Mouse (Mus musculus) brain, embryonic 14.5 days (tissue): Measurements from ENCODE around the gene Mios. TPM values are rescaled to one million over a fixed set of nuclear protein-coding genes. Genes with fewer than 3 reads are reported as not detected.
A peak's percentile ranks its signal among the peaks of the same experiment; 100 is the strongest.

Experiments used
- DNase-seq: peaks from one replicate; pipeline ENCODE4 v3.0.0-alpha.2; 2011; ENCODE audit warnings: low read depth
- CTCF ChIP-seq: fragments of 200-500 bp; IDR thresholded peaks from 2 replicates; pipeline ENCODE4 v1.5.1; 2012; ENCODE audit warnings: inconsistent platforms, mild to moderate bottlenecking, moderate library complexity, borderline replicate concordance; ENCODE audit not compliant: insufficient read depth, insufficient read length; ENCODE audit errors: extremely low read depth
- POLR2A ChIP-seq: fragments of 200-500 bp; IDR thresholded peaks from 2 replicates; pipeline ENCODE4 v1.6.1; 2012; ENCODE audit warnings: mild to moderate bottlenecking, inconsistent platforms, borderline replicate concordance; ENCODE audit not compliant: poor library complexity, insufficient read depth, insufficient read length, severe bottlenecking; ENCODE audit errors: extremely low read depth
- polyA plus RNA-seq: library from polyadenylated mRNA; depleted of rRNA; stranded (reverse); fragments of >200 nt; gene quantifications from 2 replicates; pipeline ENCODE4 v1.2.3, GENCODE M21; 2012; rRNA removed

Mios gene
- polyA plus RNA-seq, result 10.2 and 14.2 TPM in 2 replicates

DNA sequence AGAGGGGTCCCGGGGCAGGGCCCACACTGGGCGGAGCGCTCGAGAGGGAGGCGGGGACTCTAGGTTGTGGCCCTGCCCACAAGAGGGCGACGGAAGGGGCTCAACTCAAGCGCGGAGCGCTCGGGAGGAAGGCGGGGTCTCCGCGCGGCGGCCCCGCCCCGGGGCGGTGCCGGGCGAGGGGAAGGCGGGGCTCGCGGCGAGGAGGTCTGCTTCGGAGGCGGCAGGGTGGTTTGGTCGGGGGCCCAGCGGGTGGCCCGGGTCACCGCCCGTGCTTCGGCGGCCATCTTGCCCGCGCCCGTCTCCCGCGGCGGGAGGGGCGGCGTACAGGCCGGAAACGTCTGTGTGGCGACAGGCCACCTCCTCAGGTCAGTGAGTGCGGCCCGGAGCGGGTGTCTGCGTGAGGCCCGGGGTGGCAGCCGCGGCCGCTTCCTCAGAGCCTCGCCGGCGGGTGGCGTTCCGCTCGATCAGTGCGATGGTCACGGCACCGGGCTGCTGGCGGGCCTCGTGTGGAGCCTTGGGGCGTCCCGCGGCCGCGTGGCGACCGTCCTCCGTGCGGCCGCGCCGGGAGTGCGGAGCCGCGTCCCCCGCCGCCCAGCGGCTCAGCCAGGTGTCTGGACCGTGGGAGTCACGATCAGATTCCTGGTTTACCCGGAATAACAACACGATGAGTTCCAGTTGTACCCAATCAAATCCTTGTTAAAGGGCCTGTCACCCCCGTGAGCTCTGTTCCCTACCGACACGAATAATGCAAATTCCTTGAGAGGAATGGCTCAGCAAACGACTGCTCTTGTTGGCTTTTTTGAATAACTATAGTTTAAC is at the start of gene Mios:
Gene Mios, plus strand, starts transcription at position 176 of the 819 bp plus-strand sequence.
- TF ChIP-seq POLR2A, result peak; percentile 68; the same call in 1 of the 2 replicates
- peak; percentile 20; the same call in 1 of the 2 replicates for TF ChIP-seq CTCF
- DNase-seq, result peak; percentile 96

DNA sequence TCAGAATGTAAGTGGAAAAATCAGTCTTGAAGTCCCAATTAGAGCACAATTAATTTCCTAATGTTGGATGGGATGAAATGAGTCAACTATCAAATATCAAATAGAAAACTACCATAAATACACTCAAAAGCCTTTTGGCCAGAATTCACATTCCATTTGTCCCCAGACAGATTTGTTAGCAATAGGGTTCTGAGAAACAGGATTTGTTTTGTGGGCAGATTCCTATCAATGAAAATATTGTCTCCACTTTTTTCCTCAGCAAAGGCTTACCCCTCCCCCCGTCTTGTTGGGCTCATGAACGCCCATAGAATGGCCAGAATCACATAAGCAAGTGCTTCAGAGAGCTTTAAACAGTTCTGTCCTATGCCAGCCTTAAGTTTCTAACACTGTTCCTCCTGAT is 49.0 kb upstream of the Mios start:
- DNase-seq, result no peak
- no peak for TF ChIP-seq POLR2A
- TF ChIP-seq CTCF, result no peak

- DNase-seq, result no peak
- no peak for TF ChIP-seq POLR2A
- no peak for TF ChIP-seq CTCF
Measured at GRCm38 (mm10) chr6:8164741-8165140, 44.3 kb upstream of the Mios start.

DNA sequence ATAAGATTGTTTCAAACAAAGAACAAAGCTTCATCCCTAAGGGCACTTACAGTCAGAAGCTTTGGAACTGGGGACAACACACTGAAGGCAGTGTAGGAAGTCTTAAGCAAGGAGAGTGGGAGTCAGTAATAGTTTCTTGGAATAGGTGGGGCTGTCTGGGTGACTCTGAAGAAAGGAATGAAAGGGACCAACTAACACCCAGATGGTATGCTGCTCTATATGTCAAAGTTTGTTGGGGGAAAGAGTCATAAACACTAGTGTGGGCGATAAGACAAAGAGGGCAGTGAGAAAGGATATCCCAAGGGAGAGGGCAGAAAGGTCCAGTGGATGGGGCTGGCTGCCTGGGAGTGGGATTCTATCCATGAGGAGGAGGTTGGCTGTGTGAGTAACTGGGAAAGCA is 36.9 kb upstream of the Mios start:
- TF ChIP-seq CTCF (no peak), POLR2A (no peak)

DNA sequence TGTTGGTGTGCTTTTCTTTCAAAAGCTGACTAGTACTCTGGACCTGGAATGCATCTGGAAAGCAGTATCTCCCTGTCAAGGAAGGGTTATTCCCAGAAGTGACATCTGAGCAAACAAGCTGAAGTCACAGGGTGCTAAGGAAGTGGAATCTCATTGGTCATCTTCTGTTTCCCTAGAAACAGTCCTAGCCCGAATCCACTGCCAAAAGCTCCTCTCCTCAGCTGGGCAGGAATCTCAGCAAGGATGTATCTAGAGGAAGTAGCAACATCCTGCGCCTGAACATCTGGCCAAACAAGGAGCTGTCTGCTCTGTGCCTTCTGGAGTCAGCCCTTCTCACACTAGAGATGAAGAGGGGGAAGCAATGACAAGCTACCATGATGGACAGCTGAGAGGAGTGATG is 35.0 kb upstream of the Mios start:
- peak; percentile 32 for DNase-seq
- no peak for TF ChIP-seq POLR2A
- TF ChIP-seq CTCF, result no peak

More for the DNA sequence above, 36.9 kb upstream of the Mios start:
- no peak for DNase-seq

GRCm38 (mm10) chr6:8175346-8175745 is 33.7 kb upstream of the Mios start:
- TF ChIP-seq CTCF (no peak), POLR2A (no peak)
- DNase-seq, result no peak

- no peak for DNase-seq
- TF ChIP-seq POLR2A (no peak), CTCF (no peak)
Measured at GRCm38 (mm10) chr6:8176116-8176515, 32.9 kb upstream of the Mios start.

DNA sequence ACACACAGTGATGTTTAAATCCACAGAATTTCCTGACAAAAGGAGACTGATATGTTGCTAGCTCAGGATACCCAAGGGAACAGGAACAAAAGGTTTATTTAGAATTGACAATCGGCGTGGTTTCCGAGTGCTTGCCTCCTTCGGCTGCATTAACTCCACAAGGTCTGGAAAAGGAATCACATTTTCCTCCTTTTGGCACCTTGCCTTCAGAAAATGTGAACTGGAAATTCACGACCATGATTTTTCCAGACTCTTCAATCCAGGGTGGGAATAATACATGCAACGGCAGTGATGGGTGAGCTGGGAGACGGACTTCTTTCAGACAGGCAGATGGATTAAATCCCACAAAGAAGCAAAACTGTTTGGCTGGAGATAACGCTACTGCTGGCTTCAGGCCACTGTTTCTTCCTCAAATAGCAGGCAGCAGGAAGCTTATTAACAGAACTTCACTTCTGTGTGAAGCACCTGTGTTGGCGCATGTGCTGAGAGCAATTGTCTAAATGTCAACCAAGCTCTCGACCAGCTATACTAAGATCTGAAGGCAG is 30.6 kb upstream of the Mios start:
- peak; percentile 84 for DNase-seq
- TF ChIP-seq CTCF, result no peak
- TF ChIP-seq POLR2A, result no peak

DNA sequence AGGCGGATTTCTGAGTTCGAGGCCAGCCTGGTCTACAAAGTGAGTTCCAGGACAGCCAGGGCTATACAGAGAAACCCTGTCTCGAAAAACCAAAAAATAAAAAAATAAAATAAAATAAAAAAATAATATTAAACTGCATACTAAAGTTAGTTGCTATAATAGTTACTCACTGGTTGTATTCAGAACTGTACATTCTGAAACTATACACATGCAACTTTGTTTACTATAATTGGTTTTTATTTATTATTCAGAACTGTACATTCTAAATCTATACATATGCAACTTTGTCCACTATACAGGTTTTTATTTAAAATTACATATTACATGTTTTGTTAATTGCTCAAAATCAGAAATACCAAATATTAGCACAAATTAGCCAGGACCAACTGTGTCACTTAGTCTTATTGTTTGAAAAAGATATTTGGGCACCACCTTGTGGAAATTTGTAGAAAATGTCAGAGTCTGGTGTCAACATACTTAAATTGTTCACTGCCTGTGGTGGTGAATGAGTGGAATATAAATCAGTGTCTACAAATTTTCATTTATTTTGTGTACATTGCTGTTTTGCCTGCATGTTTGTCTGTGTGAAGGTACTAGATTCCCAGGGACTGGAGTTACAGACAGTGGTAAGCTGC is 20.3 kb upstream of the Mios start:
- TF ChIP-seq POLR2A (no peak), CTCF (0 out of 2 replicates have a peak, but pooled peaks have one; percentile 13)
- peak; percentile 69 for DNase-seq

DNA sequence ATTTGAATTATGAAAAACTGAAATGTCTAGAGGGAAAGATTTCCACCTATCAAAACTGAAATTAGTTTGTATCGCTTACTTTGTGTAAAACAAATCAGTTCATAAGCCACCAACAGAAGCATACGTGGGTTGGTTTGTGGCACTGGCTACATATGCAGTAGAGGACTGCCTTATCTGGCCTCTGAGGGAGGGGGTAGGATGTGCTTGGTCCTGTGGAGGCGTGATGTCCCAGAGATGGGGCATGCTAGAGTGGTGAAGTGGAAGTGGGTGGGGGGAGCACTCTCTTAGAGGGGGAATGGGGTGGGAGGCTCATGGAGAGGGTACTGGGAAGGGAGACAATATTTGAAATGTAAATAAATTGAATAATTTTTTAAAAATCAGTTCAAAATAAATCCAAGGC is 19.1 kb upstream of the Mios start:
- no peak for DNase-seq
- no peak for TF ChIP-seq POLR2A
- no peak for TF ChIP-seq CTCF

DNA sequence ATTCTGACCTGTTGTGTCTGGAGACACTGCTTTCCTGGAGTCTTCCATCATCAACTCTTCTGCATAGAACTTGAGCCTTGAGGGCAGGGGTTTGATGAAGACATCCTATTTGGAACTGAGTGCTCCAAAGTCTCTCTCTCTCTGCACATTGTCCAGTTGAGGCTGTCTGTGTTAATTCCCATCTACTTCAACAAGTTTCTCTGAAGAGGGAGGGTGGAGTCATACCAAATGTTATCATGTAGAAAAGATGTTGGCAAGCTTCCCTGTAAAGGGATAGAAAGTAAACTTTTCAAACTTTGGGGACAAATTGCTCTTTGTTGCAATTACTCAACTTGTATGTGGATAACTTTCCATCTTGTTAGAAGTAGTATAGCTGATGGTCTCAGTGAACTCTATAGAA is 16.5 kb upstream of the Mios start, which contains the start of gene Col28a1:
Gene Col28a1, minus strand, starts transcription at position 101 of the 400 bp plus-strand sequence.
- no peak for TF ChIP-seq CTCF
- TF ChIP-seq POLR2A, result no peak
- DNase-seq, result no peak
